ENCODE assay signal across 23 mouse cellular contexts in the genomic region with DNA sequence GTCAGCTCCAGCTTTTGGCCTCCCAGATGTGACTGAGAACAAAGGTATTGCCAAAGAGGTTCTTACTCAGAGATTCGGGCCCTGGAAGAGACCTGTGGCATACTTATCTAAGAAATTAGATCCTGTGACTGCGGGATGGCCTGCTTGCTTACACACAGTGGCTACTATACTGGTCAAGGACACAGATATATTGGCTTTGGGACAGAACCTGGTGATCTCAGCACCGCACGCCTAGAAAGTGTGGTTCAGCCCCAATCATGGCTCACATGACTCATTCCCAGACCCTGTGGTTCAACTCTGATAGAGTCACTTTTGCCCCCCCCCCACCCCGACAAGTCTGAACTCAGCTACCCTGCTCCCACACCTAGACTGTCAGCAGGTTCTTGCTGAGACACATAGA. TPM values are rescaled to one million over a fixed set of nuclear protein-coding genes. Genes with fewer than 3 reads are reported as not detected.
A peak's percentile ranks its signal among the peaks of the same experiment; 100 is the strongest.
DNase-seq lines count a peak whose midpoint lies in the region; ATAC-seq and TF ChIP-seq lines count a peak whose summit lies in the region.
"Had no signal": no experiment of that assay in that cellular context is flagged by ENCODE, and none has a peak within 500 bp of the region (broad histone marks: within the 10 kb centered on the region; RNA-seq: fewer than 3 reads in every experiment).

No protein-coding gene starts in this region.

- H3K27ac ChIP-seq in liver, postnatal 0 days (ENCODE audit: low read depth), result no peak overlapping the region
- H3K27ac ChIP-seq: forebrain, embryonic 10.5 days; forebrain, embryonic 13.5 days; hindbrain, embryonic 15.5 days had no signal

- no peak overlapping the region for H3K4me2 ChIP-seq in liver, postnatal 0 days (ENCODE audit: low read depth, low read length)
- H3K4me2 ChIP-seq: forebrain, embryonic 13.5 days; heart, embryonic 11.5 days; hindbrain, embryonic 15.5 days had no signal

- 60% methylated on average over 5 of the region's 5 CpGs for WGBS in liver, postnatal 0 days (ENCODE audit: insufficient replicate concordance)

- no peaks in the 10 kb centered on the region for H3K36me3 ChIP-seq in liver, postnatal 0 days (replicated peaks; ENCODE audit: insufficient read depth, low read length)
- H3K36me3 ChIP-seq: forebrain, embryonic 10.5 days; G1E; hindbrain, embryonic 15.5 days had no signal

- no peak overlapping the region for H3K4me3 ChIP-seq in liver, postnatal 0 days (ENCODE audit: low read depth, low read length)
- H3K4me3 ChIP-seq: forebrain, embryonic 10.5 days; forebrain, embryonic 13.5 days; hindbrain, embryonic 15.5 days had no signal

- H3K27me3 ChIP-seq in liver, postnatal 0 days (ENCODE audit: insufficient read depth, low read length), result no peaks in the 10 kb centered on the region
- H3K27me3 ChIP-seq: forebrain, embryonic 13.5 days; hindbrain, embryonic 15.5 days; Patski had no signal

- TF ChIP-seq EP300 in liver, postnatal 0 days (IDR thresholded peaks at IDR 0.05; ENCODE audit: low read depth), result no peak

- no peaks in the 10 kb centered on the region for H3K4me1 ChIP-seq in liver, postnatal 0 days (ENCODE audit: insufficient read depth)
- H3K4me1 ChIP-seq: forebrain, embryonic 10.5 days; forebrain, embryonic 13.5 days; hindbrain, embryonic 15.5 days had no signal

- H3K9me3 ChIP-seq in liver, postnatal 0 days (ENCODE audit: low read length), result no peaks in the 10 kb centered on the region
- H3K9me3 ChIP-seq: forebrain, embryonic 13.5 days; G1E; hindbrain, embryonic 15.5 days had no signal

- DNase-seq in liver, postnatal 0 days, result no peak
- no peak for DNase-seq in liver
- DNase-seq in adrenal gland, adult 2 months, result peak; percentile 81
- peak; percentile 36 for DNase-seq in adrenal gland, postnatal 14 days
- no peak for DNase-seq in kidney, adult 8-10 months
- no peak for DNase-seq in thymus, postnatal 25 days
- no peak for DNase-seq in left cerebral cortex, adult 8-10 months (ENCODE audit: low spot score in 2 of 2)
- DNase-seq: cerebellum, adult 11-12 months; cerebellum, adult 8-10 months; cerebellum, postnatal 14 days; gastrocnemius, postnatal 10 days; gastrocnemius, postnatal 36 days; heart, adult 11 months; heart, postnatal 36 days; kidney, adult 2 months had no signal

- peak; percentile 81 for ATAC-seq in liver, postnatal 0 days
- ATAC-seq: forebrain, embryonic 13.5 days; forebrain, embryonic 16.5 days; intestine, postnatal 0 days; Patski had no signal

- no peak overlapping the region for H3K9ac ChIP-seq in liver, postnatal 0 days (replicated peaks)
- H3K9ac ChIP-seq: forebrain, embryonic 13.5 days; hindbrain, embryonic 15.5 days had no signal

- TF ChIP-seq CTCF in liver, postnatal 0 days (IDR thresholded peaks at IDR 0.05; ENCODE audit: low read depth), result no peak

RNA-seq across cellular contexts. Expression of a gene that starts 7.9 kb away (rescaled TPM):
- polyA plus RNA-seq in liver, postnatal 0 days (2015; fragmentation: Nextera tagmentation; extraction: Ambion mirVana), result 1,479 and 1,508 TPM in 2 replicates
- 100 to 1,000 TPM; 265 to 443 TPM for total RNA-seq in adrenal gland, adult 2 months (2021)
- polyA plus RNA-seq in adrenal gland, adult 2 months (2012; rRNA removed), result 70.2 and 70.8 TPM in 2 replicates
- total RNA-seq in adrenal gland, postnatal 14 days (2021), result 339 and 479 TPM in 2 replicates
- 100 to 1,000 TPM; 114 to 126 (median 123) TPM for total RNA-seq in left cerebral cortex, adult 8-10 months (2022)

RNA-seq across cellular contexts. Expression of a gene that starts 28.3 kb away (rescaled TPM):
- polyA plus RNA-seq in liver, postnatal 0 days (2015; fragmentation: Nextera tagmentation; extraction: Ambion mirVana), result 94.6 and 99.9 TPM in 2 replicates
- total RNA-seq in adrenal gland, adult 2 months (2021), result 10 to 100 TPM; 23.0 to 26.4 TPM
- polyA plus RNA-seq in adrenal gland, adult 2 months (2012; rRNA removed), result 82.2 and 91.8 TPM in 2 replicates
- 19.3 and 32.0 TPM in 2 replicates for total RNA-seq in adrenal gland, postnatal 14 days (2021)
- total RNA-seq in left cerebral cortex, adult 8-10 months (2022), result 10 to 100 TPM in 2 of 4 experiments, 1 to 10 TPM in 2; 8.6 to 14.8 (median 10.7) TPM
- polyA plus RNA-seq: G1E had no signal

RNA-seq across cellular contexts. Expression of a gene that starts 40.7 kb away (rescaled TPM):
- 0.34 and 0.43 TPM in 2 replicates for polyA plus RNA-seq in liver, postnatal 0 days (2015; fragmentation: Nextera tagmentation; extraction: Ambion mirVana)
- total RNA-seq in adrenal gland, adult 2 months (2021), result 10 to 100 TPM in 1 of 2 experiments, 1 to 10 TPM in 1; 8.0 to 17.4 TPM
- 17.6 and 21.9 TPM in 2 replicates for polyA plus RNA-seq in adrenal gland, adult 2 months (2012; rRNA removed)
- 8.1 and 8.2 TPM in 2 replicates for total RNA-seq in adrenal gland, postnatal 14 days (2021)
- total RNA-seq in left cerebral cortex, adult 8-10 months (2022), result 1 to 10 TPM; 6.8 to 8.9 (median 7.4) TPM
- total RNA-seq: G1E had no signal
- polyA plus RNA-seq: G1E had no signal

Comparison
In these comparisons a context has a peak if more than half of its experiments do, and no peak if none do; other contexts are left out.
1. DNase-seq: peak in adrenal gland, adult 2 months (single experiment) and adrenal gland, postnatal 14 days (single experiment); none in liver, postnatal 0 days (single experiment), liver (single experiment), kidney, adult 8-10 months (0 of 2), thymus, postnatal 25 days (single experiment) and left cerebral cortex, adult 8-10 months (0 of 2).